Mouse (Mus musculus): ENCODE measurements around the gene Phf11a. TPM values are rescaled to one million over a fixed set of nuclear protein-coding genes. Genes with fewer than 3 reads are reported as not detected.
A peak's percentile ranks its signal among the peaks of the same experiment; 100 is the strongest.
"Not testable (repeated sequence)": the region's sequence is repeated elsewhere in the genome, so short reads cannot be mapped to it uniquely, and the experiment has no call there.

Gene Phf11a
- under 1 TPM in 2 of 4 experiments, not detected in 2; 0.22 to 0.34 TPM for total RNA-seq (2022)

- DNase-seq (ENCODE audit: low spot score): peak; percentile 16
Observed at GRCm38 (mm10) chr14:59297391-59297790, at the start of gene Phf11a. TSS of gene Phf11a (minus strand) at chr14:59297522.

GRCm38 (mm10) chr14:59341189-59341588, 43.9 kb upstream of the Phf11a start, which contains the start of gene Phf11b:
TSS of gene Phf11b (minus strand) at chr14:59341351.
- peak; percentile 22 for DNase-seq (ENCODE audit: low spot score)

DNA sequence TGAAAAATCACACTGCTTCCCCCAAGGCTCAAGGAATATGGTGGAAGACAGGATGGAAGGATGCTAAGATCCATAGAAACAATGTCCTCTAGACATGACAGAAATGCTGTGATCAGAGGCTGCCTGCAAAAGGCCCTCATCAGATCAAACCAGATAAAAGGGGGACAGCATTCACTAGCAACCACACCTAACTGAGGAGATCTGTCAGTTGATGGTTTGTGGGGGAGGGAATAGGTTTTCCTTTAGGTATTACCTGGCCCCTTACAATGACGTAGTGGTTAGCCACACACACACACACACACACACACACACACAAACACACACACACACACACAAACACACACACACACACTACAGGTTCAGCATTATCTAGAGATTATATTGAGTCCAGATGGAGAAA, 42.2 kb upstream of the Phf11a start:
- DNase-seq (ENCODE audit: low spot score): no peak

- DNase-seq (ENCODE audit: low spot score): not testable (repeated sequence)
Observed at GRCm38 (mm10) chr14:59336056-59336455, 38.7 kb upstream of the Phf11a start.

DNA sequence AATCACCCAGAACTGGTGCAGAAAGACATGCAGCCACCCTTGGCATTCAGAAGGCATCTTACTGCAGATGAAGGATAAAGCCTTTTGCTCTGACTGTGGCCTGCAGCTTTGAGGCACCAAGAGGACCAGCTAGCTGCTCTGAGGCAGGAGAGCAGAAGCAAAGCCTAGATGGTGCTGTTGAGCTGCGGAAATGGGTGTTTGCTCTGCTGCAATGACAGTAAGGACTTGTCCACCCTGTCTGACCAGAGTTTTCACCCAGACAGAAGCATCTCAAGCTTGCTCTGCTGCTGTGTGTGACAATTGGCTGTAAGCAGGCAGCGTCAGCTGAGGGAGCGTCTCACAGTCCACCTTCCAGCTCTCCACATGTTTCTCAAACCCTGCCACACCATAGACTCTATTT, 33.2 kb upstream of the Phf11a start:
- peak; percentile 10 for DNase-seq (ENCODE audit: low spot score)

- DNase-seq (ENCODE audit: low spot score): not testable (repeated sequence)
Observed at GRCm38 (mm10) chr14:59319970-59320369, 22.6 kb upstream of the Phf11a start.

GRCm38 (mm10) chr14:59319036-59319435, 21.7 kb upstream of the Phf11a start:
- DNase-seq (ENCODE audit: low spot score): not testable (repeated sequence)

GRCm38 (mm10) chr14:59291769-59292168, 5.6 kb downstream of the Phf11a start:
- DNase-seq (ENCODE audit: low spot score): not testable (repeated sequence)

DNA sequence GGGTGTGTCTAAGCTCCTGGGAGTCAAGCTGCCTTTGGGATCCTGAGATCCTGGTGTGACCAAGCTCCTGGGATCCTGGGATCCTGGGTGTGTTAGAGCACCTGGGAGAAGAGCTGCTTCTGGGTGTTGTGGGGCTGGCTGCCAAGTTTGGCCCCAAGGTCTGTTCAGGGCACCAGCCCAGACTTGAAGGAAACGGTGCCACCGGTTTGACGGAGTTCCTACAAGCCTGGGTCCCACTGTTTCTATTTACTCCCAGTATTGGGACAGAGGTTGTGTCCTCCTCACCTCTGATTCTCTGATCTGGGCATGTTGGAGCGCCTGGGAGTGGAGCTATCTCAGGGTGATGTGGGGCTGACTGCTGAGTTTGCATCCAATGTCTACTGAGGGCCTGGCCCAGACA, 22.4 kb downstream of the Phf11a start:
- DNase-seq (ENCODE audit: low spot score): not testable (repeated sequence)

DNA sequence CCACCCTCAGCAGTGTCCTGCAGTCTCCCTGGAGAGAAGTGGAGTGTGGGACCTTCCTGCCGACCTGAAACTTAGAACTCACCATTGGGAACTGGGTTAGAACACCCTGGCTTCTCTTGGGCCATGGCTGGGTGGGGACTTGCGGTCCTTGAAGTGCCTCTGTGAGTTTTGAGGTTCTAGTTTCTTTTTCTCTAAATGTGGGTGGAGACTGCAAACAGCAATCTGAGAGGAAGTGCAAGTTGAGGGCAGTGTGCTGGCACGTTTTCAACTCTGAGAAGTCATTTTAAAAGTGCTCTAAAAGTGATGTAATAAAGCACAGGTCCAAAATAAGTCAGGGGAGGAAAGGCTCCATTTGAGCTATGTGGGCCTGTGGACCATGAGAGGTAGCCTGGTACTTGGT, 37.3 kb downstream of the Phf11a start, which contains the start of gene Gm6904:
Gene Gm6904 (minus strand): TSS at position 161 of the 400 bp plus-strand sequence.
- peak; percentile 31 for DNase-seq (ENCODE audit: low spot score)

DNA sequence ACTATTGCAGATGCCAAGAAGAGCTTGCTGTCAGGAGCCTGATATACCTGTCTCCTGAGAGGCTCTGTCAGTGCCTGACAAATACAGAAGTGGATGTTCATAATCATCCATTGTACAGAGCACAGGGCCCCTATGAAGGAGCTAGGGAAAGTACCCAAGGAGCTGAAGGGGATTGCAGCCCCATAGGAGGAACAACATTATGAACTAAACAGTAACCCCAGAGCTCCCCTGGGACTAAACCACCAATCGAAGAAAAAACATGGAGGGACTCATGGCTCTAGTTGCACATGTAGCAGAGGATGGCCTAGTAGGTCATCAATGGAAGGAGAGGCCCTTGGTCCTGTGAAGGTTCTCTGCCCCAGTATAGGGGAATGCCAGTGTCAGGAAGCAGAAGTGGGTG, 41.5 kb downstream of the Phf11a start:
- not testable (repeated sequence) for DNase-seq (ENCODE audit: low spot score)

DNA sequence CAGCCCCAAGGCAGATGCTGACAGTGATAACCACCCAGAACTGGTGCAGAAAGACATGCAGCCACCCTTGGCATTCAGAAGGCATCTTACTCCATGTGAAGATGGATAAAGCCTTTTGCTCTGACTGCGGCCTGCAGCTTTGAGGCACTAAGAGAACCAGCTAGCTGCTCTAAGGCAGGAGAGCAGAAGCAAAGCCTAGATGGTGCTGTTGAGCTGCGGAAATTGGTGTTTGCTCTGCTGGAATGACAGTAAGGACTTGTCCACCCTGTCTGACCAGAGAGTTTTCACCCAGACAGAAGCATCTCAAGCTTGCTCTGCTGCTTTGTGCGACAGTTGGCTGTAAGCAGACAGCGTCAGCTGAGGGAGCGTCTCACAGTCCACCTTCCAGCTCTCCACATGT, 47.0 kb downstream of the Phf11a start:
- not testable (repeated sequence) for DNase-seq (ENCODE audit: low spot score)

- no peak for DNase-seq (ENCODE audit: low spot score)
Observed at GRCm38 (mm10) chr14:59233635-59234034, 63.7 kb downstream of the Phf11a start.

GRCm38 (mm10) chr14:59232003-59232402, 65.3 kb downstream of the Phf11a start:
- no peak for DNase-seq (ENCODE audit: low spot score)

GRCm38 (mm10) chr14:59230331-59230966, 66.9 kb downstream of the Phf11a start:
- no peak for DNase-seq (ENCODE audit: low spot score)

GRCm38 (mm10) chr14:59229822-59230221, 67.5 kb downstream of the Phf11a start:
- no peak for DNase-seq (ENCODE audit: low spot score)

Other genes starting within 250 kb of the Phf11a start
- not detected for gene 1700129C05Rik, start 154.6 kb downstream of the Phf11a start, total RNA-seq (2022)
- not detected for gene Gm5142, start 118.8 kb downstream of the Phf11a start, total RNA-seq (2022)
- gene Rcbtb1, start 96.3 kb downstream of the Phf11a start, total RNA-seq (2022): 10 to 100 TPM; 10.2 to 14.6 (median 12.1) TPM
- 1 to 10 TPM in 1 of 4 experiments, not detected in 3; 1.3 TPM for gene Gm6904, start 37.3 kb downstream of the Phf11a start, total RNA-seq (2022)
- gene Phf11b, start 43.8 kb upstream of the Phf11a start, total RNA-seq (2022): 1 to 10 TPM in 1 of 4 experiments, under 1 TPM in 2, not detected in 1; 0.65 to 1.0 (median 0.92) TPM
- gene Phf11d, start 67.9 kb upstream of the Phf11a start, total RNA-seq (2022): 1 to 10 TPM; 5.1 to 6.5 (median 5.5) TPM
- gene Phf11c, start 97.9 kb upstream of the Phf11a start, total RNA-seq (2022): under 1 TPM; 0.30 to 0.72 (median 0.36) TPM
- 10 to 100 TPM in 1 of 4 experiments, 1 to 10 TPM in 3; 6.7 to 10.8 (median 7.6) TPM for gene Setdb2, start 143.4 kb upstream of the Phf11a start, total RNA-seq (2022)
- 10 to 100 TPM; 21.4 to 29.6 (median 24.4) TPM for gene Cab39l, start 143.4 kb upstream of the Phf11a start, total RNA-seq (2022)